Mouse (Mus musculus) G1E (cell line): Measurements from ENCODE around the gene Gtf2a2. TPM values are rescaled to one million over a fixed set of nuclear protein-coding genes. Genes with fewer than 3 reads are reported as not detected.
A peak's percentile ranks its signal among the peaks of the same experiment; 100 is the strongest.

ENCODE experiments used
- ATAC-seq: 2 replicates; pipeline ENCODE4 v1.8.0; 2016; ENCODE audit warnings: mild to moderate bottlenecking; ENCODE audit not compliant: insufficient number of reproducible peaks, poor library complexity, low FRiP score, severe bottlenecking; ENCODE audit errors: extremely low read depth
- DNase-seq: peaks from one replicate; pipeline ENCODE4 v3.0.0; 2012; ENCODE audit warnings: low spot score
- H3K27me3 ChIP-seq: 2 replicates; pipeline ENCODE4 v1.6.1; 2012; ENCODE audit warnings: mild to moderate bottlenecking, low read length, inconsistent platforms; ENCODE audit not compliant: insufficient read depth
- H3K36me3 ChIP-seq: replicated peaks from 2 replicates; pipeline ENCODE3; 2012; ENCODE audit warnings: mild to moderate bottlenecking, inconsistent platforms
- H3K4me1 ChIP-seq: 2 replicates; pipeline ENCODE4 v1.6.1; 2012; ENCODE audit warnings: low read depth, low read length, inconsistent platforms, mixed read lengths; ENCODE audit not compliant: insufficient read depth
- H3K4me3 ChIP-seq: 2 replicates; pipeline ENCODE4 v1.5.1; 2012; ENCODE audit warnings: low read depth, mild to moderate bottlenecking, inconsistent platforms, low read length, moderate library complexity, mixed read lengths
- H3K9me3 ChIP-seq: replicated peaks from 2 replicates; pipeline ENCODE4 v1.6.1; 2012; ENCODE audit warnings: inconsistent platforms
- CTCF ChIP-seq: IDR thresholded peaks from 2 replicates; pipeline ENCODE4 v1.5.1; 2012; ENCODE audit warnings: low read depth, low read length, inconsistent platforms, mixed read lengths
- GATA1 ChIP-seq: IDR thresholded peaks from 2 replicates; pipeline ENCODE4 v1.6.1; 2012; ENCODE audit warnings: borderline replicate concordance, low read length, inconsistent platforms, mixed read lengths
- GATA2 ChIP-seq: IDR thresholded peaks from 2 replicates; pipeline ENCODE4 v1.6.1; 2012; ENCODE audit warnings: low read depth, low read length, inconsistent platforms, borderline replicate concordance
- POLR2AphosphoS5 ChIP-seq: IDR thresholded peaks from 2 replicates; pipeline ENCODE4 v1.6.1; 2012; ENCODE audit warnings: low read depth, low read length, inconsistent platforms; ENCODE audit not compliant: insufficient replicate concordance
- TAL1 ChIP-seq: conservative IDR thresholded peaks from 2 replicates; pipeline ENCODE4 v1.6.1; 2012; ENCODE audit warnings: low read depth, low read length, inconsistent platforms, mixed read lengths
- polyA plus RNA-seq: library from polyadenylated mRNA; stranded (reverse); fragments of >175 nt; gene quantifications from 2 replicates; pipeline ENCODE4 v1.2.3, GENCODE M21; 2012
- total RNA-seq, 2 experiments: library from RNA; stranded (forward) in 1 of 2; stranded (reverse) in 1 of 2; fragments of 200-1000 nt in 1 of 2; fragments of >200 nt in 1 of 2; fragmentation: Nextera tagmentation in 1 of 2; gene quantifications; 2 replicates each; pipeline ENCODE4 v1.2.3; 2014 to 2017

Gene Gtf2a2
- total and polyA plus RNA-seq, 3 experiments: 67.6 to 188 (median 83.4) TPM

GRCm38 (mm10) chr9:70042137-70042536 lies 29.8 kb downstream of the Gtf2a2 start:
- no peak for DNase-seq
- H3K36me3 ChIP-seq: no peaks in the 10 kb centered on the region
- H3K4me3 ChIP-seq: no peak overlapping the region
- peaks cover 3% of the 10 kb centered on the region; the same call in 1 of the 2 replicates for H3K27me3 ChIP-seq
- no peak for ATAC-seq
- H3K4me1 ChIP-seq: peaks cover 33% of the 10 kb centered on the region
- no peak for TF ChIP-seq CTCF
- no peak for TF ChIP-seq GATA2
- TF ChIP-seq GATA1: no peak
- no peak for TF ChIP-seq POLR2AphosphoS5
- TF ChIP-seq TAL1: no peak
- H3K9me3 ChIP-seq: no peaks in the 10 kb centered on the region

GRCm38 (mm10) chr9:70042935-70043334 lies 30.6 kb downstream of the Gtf2a2 start:
- no peak for TF ChIP-seq CTCF
- DNase-seq (no peak), ATAC-seq (no peak)
- Histone ChIP-seq H3K4me3 (no peak overlapping the region), H3K4me1 (peaks cover 40% of the 10 kb centered on the region), H3K27me3 (peaks cover under 1% of the 10 kb centered on the region; the same call in 1 of the 2 replicates), H3K9me3 (no peaks in the 10 kb centered on the region), H3K36me3 (no peaks in the 10 kb centered on the region)

GRCm38 (mm10) chr9:70044865-70045264 lies 32.5 kb downstream of the Gtf2a2 start:
- Histone ChIP-seq H3K27me3 (0 out of 2 replicates have a peak, but pooled peaks cover 3% of the 10 kb centered on the region), H3K36me3 (no peaks in the 10 kb centered on the region), H3K9me3 (no peaks in the 10 kb centered on the region), H3K4me3 (no peak overlapping the region), H3K4me1 (peaks cover 54% of the 10 kb centered on the region)
- peak; percentile 77 for ATAC-seq
- no peak for DNase-seq
- TF ChIP-seq GATA2 (no peak), CTCF (no peak), TAL1 (peak; percentile 69), POLR2AphosphoS5 (no peak)

GRCm38 (mm10) chr9:70046255-70046654 lies 33.9 kb downstream of the Gtf2a2 start:
- Histone ChIP-seq H3K27me3 (peaks cover 6% of the 10 kb centered on the region; the same call in 1 of the 2 replicates), H3K36me3 (no peaks in the 10 kb centered on the region), H3K4me3 (no peak overlapping the region; the same call in 1 of the 2 replicates), H3K4me1 (peaks cover 54% of the 10 kb centered on the region), H3K9me3 (no peaks in the 10 kb centered on the region)
- TF ChIP-seq GATA1 (no peak), TAL1 (peak; percentile 49; the same call in 1 of the 2 replicates)
- ATAC-seq (no peak), DNase-seq (no peak)

GRCm38 (mm10) chr9:70047839-70048238 lies 35.5 kb downstream of the Gtf2a2 start:
- H3K4me1 ChIP-seq: peaks cover 54% of the 10 kb centered on the region
- no peaks in the 10 kb centered on the region for H3K36me3 ChIP-seq
- H3K27me3 ChIP-seq: peaks cover 11% of the 10 kb centered on the region; the same call in 1 of the 2 replicates
- no peaks in the 10 kb centered on the region for H3K9me3 ChIP-seq
- DNase-seq (no peak), ATAC-seq (no peak)
- TF ChIP-seq GATA1: no peak
- no peak for TF ChIP-seq GATA2
- no peak for TF ChIP-seq CTCF
- no peak for TF ChIP-seq POLR2AphosphoS5
- no peak for TF ChIP-seq TAL1
- no peak overlapping the region for H3K4me3 ChIP-seq

DNA sequence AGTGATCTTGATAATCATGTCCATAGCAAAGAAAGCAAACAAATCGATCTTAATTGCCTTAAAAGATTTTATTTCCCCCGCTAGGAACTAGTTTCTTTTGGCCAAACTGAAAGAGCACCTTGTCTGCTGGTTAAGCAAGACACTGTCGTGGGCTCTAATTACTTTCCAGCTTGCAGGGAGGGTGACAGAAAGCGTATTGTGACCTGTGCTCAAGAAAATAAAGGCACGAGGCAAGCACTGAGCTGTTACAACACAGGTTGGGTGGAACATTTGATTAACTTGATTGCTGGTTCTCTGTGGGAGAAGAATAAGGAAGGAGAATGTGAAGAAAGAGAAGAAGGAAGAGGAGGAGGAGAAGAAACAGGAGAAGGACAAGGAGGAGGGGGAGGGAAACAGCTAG lies 35.9 kb downstream of the Gtf2a2 start:
- DNase-seq: no peak
- Histone ChIP-seq H3K36me3 (no peaks in the 10 kb centered on the region), H3K4me1 (peaks cover 50% of the 10 kb centered on the region), H3K9me3 (no peaks in the 10 kb centered on the region), H3K4me3 (no peak overlapping the region), H3K27me3 (peaks cover 11% of the 10 kb centered on the region; the same call in 1 of the 2 replicates)
- no peak for ATAC-seq
- TF ChIP-seq GATA1: no peak
- no peak for TF ChIP-seq POLR2AphosphoS5

DNA sequence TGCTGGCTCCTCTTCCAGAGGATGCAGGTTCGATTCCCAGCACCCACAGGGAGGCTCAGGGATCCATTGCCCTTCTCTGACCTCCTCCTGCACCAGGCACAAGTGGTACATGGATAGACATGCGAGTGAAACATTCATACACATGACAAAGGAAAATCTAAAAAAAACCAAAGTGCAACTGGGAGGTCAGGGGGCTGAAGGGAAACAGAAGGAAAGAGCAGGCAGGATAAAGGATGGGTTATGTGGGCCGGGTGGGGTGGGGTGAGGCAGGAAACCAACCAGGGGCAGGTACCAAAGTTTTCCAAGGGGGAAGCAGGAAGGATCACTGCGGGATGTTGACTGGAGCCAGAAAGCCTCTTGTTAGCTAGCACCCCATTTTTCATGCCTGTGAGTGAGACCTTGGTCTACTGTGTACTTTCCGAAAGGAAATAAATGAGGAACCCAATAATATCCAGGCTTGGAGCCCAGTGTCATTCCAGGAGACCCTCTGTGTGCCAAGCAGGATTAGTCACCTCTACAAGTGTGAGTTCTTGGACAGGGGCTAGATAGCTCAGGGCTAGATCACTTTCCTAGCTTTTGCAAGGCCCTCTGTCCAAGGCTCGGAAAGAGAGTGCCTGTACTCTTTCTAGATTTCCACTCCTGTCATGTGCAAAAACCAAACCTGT lies 36.5 kb downstream of the Gtf2a2 start:
- no peak overlapping the region for H3K4me3 ChIP-seq
- peaks cover 46% of the 10 kb centered on the region for H3K4me1 ChIP-seq
- no peaks in the 10 kb centered on the region for H3K36me3 ChIP-seq
- ATAC-seq (no peak), DNase-seq (no peak)
- peaks cover 16% of the 10 kb centered on the region for H3K27me3 ChIP-seq
- no peaks in the 10 kb centered on the region for H3K9me3 ChIP-seq
- TF ChIP-seq GATA2: no peak
- TF ChIP-seq POLR2AphosphoS5: no peak
- TF ChIP-seq CTCF: no peak
- no peak for TF ChIP-seq TAL1
